ENCODE assay signal across 12 mouse cellular contexts in genomic region chr1:135590776-135591175, GRCm38 (mm10). TPM values are rescaled to one million over a fixed set of nuclear protein-coding genes. Genes with fewer than 3 reads are reported as not detected.
A peak's percentile ranks its signal among the peaks of the same experiment; 100 is the strongest.
DNase-seq lines count a peak whose midpoint lies in the region; ATAC-seq and TF ChIP-seq lines count a peak whose summit lies in the region.
"Had no signal": no experiment of that assay in that cellular context is flagged by ENCODE, and none has a peak within 500 bp of the region (broad histone marks: within the 10 kb centered on the region; RNA-seq: fewer than 3 reads in every experiment).

No protein-coding gene starts in this region.

- TF ChIP-seq POLR2A in myocyte (IDR thresholded peaks at IDR 0.05; ENCODE audit: insufficient read length, low read depth), result no peak

- 0 out of 2 replicates have a peak, but pooled peaks cover 2% of the 10 kb centered on the region for H3K4me1 ChIP-seq in kidney, postnatal 0 days (replicated peaks; ENCODE audit: insufficient read depth, low read length)
- H3K4me1 ChIP-seq in kidney, embryonic 15.5 days, result peaks cover 4% of the 10 kb centered on the region

- no peaks in the 10 kb centered on the region for H3K36me3 ChIP-seq in kidney, postnatal 0 days (ENCODE audit: insufficient read depth, low read length)
- no peaks in the 10 kb centered on the region for H3K36me3 ChIP-seq in kidney, embryonic 15.5 days
- no peaks in the 10 kb centered on the region for H3K36me3 ChIP-seq in myocyte (ENCODE audit: control insufficient read depth, insufficient read depth)
- H3K36me3 ChIP-seq: hindbrain, embryonic 13.5 days had no signal

- H3K27ac ChIP-seq in kidney, postnatal 0 days, result no peak overlapping the region
- no peak overlapping the region for H3K27ac ChIP-seq in kidney, embryonic 15.5 days
- H3K27ac ChIP-seq: hindbrain, embryonic 13.5 days had no signal

- H3K27me3 ChIP-seq in kidney, postnatal 0 days (ENCODE audit: insufficient read depth, low read length), result no peaks in the 10 kb centered on the region
- H3K27me3 ChIP-seq in kidney, embryonic 15.5 days, result no peaks in the 10 kb centered on the region
- H3K27me3 ChIP-seq in myocyte (ENCODE audit: control insufficient read depth, insufficient read depth, insufficient read length), result no peaks in the 10 kb centered on the region
- H3K27me3 ChIP-seq: hindbrain, embryonic 13.5 days; megakaryocyte, embryonic 14.5 days had no signal

- no peak for ATAC-seq in kidney, postnatal 0 days (replicated peaks; ENCODE audit: low FRiP score, low read depth)
- no peak for ATAC-seq in kidney, embryonic 15.5 days (replicated peaks; ENCODE audit: low FRiP score)

- intact Hi-C loops in heart, postnatal 25 days (cut with DNase I), result no loop called here

- no peak overlapping the region for H3ac ChIP-seq in myocyte (ENCODE audit: control insufficient read depth, insufficient read length)

- no peak overlapping the region for H3K4me3 ChIP-seq in kidney, postnatal 0 days (replicated peaks; ENCODE audit: low read depth, low read length)
- H3K4me3 ChIP-seq in kidney, embryonic 15.5 days (replicated peaks), result no peak overlapping the region
- H3K4me3 ChIP-seq in myocyte, result no peak overlapping the region
- H3K4me3 ChIP-seq: hindbrain, embryonic 13.5 days; megakaryocyte, embryonic 14.5 days had no signal

- H3K9ac ChIP-seq in kidney, postnatal 0 days (ENCODE audit: low read depth, low read length), result no peak overlapping the region
- no peak overlapping the region for H3K9ac ChIP-seq in kidney, embryonic 15.5 days
- H3K9ac ChIP-seq: hindbrain, embryonic 13.5 days had no signal

- no peak overlapping the region for H3K4me2 ChIP-seq in kidney, postnatal 0 days (ENCODE audit: low read length)
- no peak overlapping the region for H3K4me2 ChIP-seq in kidney, embryonic 15.5 days
- peak overlapping the region; percentile 22 for H3K4me2 ChIP-seq in myocyte (ENCODE audit: low read depth)
- H3K4me2 ChIP-seq: hindbrain, embryonic 13.5 days had no signal

- no peaks in the 10 kb centered on the region for H3K9me3 ChIP-seq in kidney, postnatal 0 days (replicated peaks; ENCODE audit: low read length)
- H3K9me3 ChIP-seq in kidney, embryonic 15.5 days (replicated peaks), result no peaks in the 10 kb centered on the region
- H3K9me3 ChIP-seq: hindbrain, embryonic 13.5 days; megakaryocyte, embryonic 14.5 days had no signal

- 74% methylated on average over 9 of the region's 9 CpGs for WGBS in kidney, postnatal 0 days
- WGBS in kidney, embryonic 15.5 days, result 69% methylated on average over 9 of the region's 9 CpGs

- DNase-seq in kidney, postnatal 0 days (ENCODE audit: low spot score), result peak; percentile 16
- DNase-seq in gastrocnemius, adult 8-10 months (ENCODE audit: low spot score in 2 of 2), result peak; percentile 34 to 50
- DNase-seq in heart, postnatal 25 days (ENCODE audit: low spot score), result peak; percentile 69
- no peak for DNase-seq in frontal cortex, postnatal 25 days (ENCODE audit: low spot score in 2 of 2)
- no peak for DNase-seq in thymus, postnatal 10 days (ENCODE audit: low spot score in 2 of 2)
- DNase-seq: adrenal gland, postnatal 25 days; cerebellum, adult 11-12 months; thymus, adult 2 months had no signal

- no peak for TF ChIP-seq CTCF in kidney, postnatal 0 days (IDR thresholded peaks at IDR 0.05; ENCODE audit: low read depth)

- H3K79me2 ChIP-seq in myocyte (ENCODE audit: control insufficient read depth, insufficient read depth), result peaks cover 7% of the 10 kb centered on the region

TF ChIP-seq in myocyte, 11 proteins besides CTCF, POLR2A, EP300 and RAD21:
- TF ChIP-seq REST (IDR thresholded peaks at IDR 0.05; ENCODE audit: insufficient read depth, insufficient read length), result no peak
- peak; percentile 59 for TF ChIP-seq TCF12 (IDR thresholded peaks at IDR 0.05; ENCODE audit: insufficient read depth, poor library complexity, severe bottlenecking)
- TF ChIP-seq TCF3 (IDR thresholded peaks at IDR 0.05; ENCODE audit: insufficient read length, low read depth), result peak; percentile 73
- no peak for TF ChIP-seq USF1 (IDR thresholded peaks at IDR 0.05; ENCODE audit: low read depth)
- TF ChIP-seq MYOD1 (IDR thresholded peaks at IDR 0.05; ENCODE audit: control insufficient read depth in 1 of 3, insufficient read length in 2 of 3, low read depth in 2 of 3), result peak; percentile 62 to 93 (median 81)
- TF ChIP-seq MAX (IDR thresholded peaks at IDR 0.05; ENCODE audit: low read depth), result no peak
- no peak for TF ChIP-seq E2F4 (IDR thresholded peaks at IDR 0.05; ENCODE audit: insufficient read depth)
- peak in 1 of 3 experiments; percentile 73 for TF ChIP-seq MYOG (IDR thresholded peaks at IDR 0.05; ENCODE audit: control insufficient read depth in 1 of 3, insufficient read depth in 1 of 3, insufficient read length in 2 of 3, low read depth in 2 of 3)
- no peak for TF ChIP-seq SRF (IDR thresholded peaks at IDR 0.05; ENCODE audit: control insufficient read depth, insufficient read length, low read depth)
- no peak for TF ChIP-seq CEBPB (IDR thresholded peaks at IDR 0.05; ENCODE audit: insufficient read depth, poor library complexity, severe bottlenecking)

RNA-seq across cellular contexts. Expression of gene Nav1, which starts 16.3 kb away (rescaled TPM):
- 9.1 and 9.3 TPM in 2 replicates for polyA plus RNA-seq in kidney, postnatal 0 days (2015; fragmentation: Nextera tagmentation; extraction: Ambion mirVana)
- polyA plus RNA-seq in kidney, embryonic 15.5 days (2015; fragmentation: Nextera tagmentation; extraction: Ambion mirVana), result 16.4 and 16.6 TPM in 2 replicates
- 1 to 10 TPM; 4.3 to 8.4 (median 6.8) TPM for total RNA-seq in gastrocnemius, adult 8-10 months (2022)
- total RNA-seq in heart, postnatal 25 days (2021), result 10 to 100 TPM; 19.6 to 19.8 TPM
- 33.7 TPM for polyA plus RNA-seq in myocyte (2012; fragmentation: generic; extraction: Trizol)

Comparison
In these comparisons a context has a peak if more than half of its experiments do, and no peak if none do; other contexts are left out.
1. DNase-seq: peak in kidney, postnatal 0 days (single experiment), gastrocnemius, adult 8-10 months (2 of 2) and heart, postnatal 25 days (single experiment); none in frontal cortex, postnatal 25 days (0 of 2) and thymus, postnatal 10 days (0 of 2).